Mouse (Mus musculus) urinary bladder, postnatal 14 days (tissue): ENCODE measurements around the gene Neb.
A peak's percentile ranks its signal among the peaks of the same experiment; 100 is the strongest.
"Not testable (repeated sequence)": the region's sequence is repeated elsewhere in the genome, so short reads cannot be mapped to it uniquely, and the experiment has no call there.

Experiments used
- DNase-seq: peaks from one replicate; pipeline ENCODE4 v3.0.0; 2021; ENCODE audit warnings: low spot score

Neb gene

DNA sequence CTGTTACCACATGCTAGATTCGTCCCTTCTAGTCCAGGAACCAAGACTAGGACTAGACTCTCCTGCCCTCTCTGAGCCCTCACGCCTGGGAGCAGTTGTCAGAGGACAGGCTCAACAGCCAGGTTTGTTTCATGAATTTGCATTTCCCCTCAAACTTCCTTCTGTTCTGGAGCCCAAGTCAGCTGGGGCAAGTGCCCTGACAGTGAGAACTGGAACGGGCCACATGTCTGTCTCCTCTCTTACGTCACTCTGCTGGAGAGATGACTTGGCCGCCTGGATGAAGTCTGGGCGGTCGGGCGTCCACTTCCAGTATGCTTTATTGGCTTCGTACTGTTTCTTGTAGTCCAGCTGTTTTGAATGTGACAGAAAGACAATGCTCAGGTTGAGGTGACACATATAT is 200.5 kb downstream of the Neb start:
- no peak for DNase-seq

- no peak for DNase-seq
Measured at GRCm38 (mm10) chr2:52177184-52177583, 201.1 kb downstream of the Neb start.

DNA sequence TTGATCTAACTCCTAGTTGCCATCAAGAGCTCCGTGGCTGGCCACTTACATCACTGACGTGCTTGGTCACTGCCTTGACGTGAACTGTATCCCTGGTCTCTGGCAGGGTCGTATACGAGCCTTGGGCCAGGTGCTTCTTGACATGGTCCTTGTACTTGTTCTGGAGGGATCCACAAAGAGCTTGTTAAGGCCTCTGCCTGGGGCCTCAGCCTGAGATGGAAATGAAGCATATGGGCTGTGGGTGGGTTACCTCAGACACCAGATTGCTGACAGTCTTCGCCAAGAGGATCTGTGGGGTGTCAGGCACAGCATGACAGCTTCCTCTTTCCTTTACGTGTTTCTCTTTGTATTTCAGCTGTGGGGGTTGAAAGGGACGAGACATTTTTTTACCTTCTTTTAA is 201.7 kb downstream of the Neb start:
- no peak for DNase-seq

DNA sequence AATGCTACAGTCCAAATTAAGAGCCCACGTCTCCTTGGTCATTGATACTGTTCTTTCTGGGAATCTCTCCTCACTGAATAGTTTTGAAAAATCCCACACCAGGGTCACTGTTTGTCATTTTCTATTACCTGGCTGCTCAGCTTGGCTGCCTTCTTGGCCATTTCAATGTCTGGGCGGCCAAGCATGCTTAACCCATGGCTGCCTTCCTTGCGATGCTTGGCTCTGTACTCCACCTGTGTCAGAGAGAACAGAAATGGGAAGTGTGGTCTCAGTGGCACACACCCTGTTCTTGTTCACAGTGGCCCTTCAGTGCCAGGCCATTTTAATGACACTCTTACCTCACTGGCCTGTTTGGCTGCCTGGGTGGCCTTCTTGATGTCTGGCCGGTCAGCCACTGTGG is 203.3 kb downstream of the Neb start:
- no peak for DNase-seq

- DNase-seq = no peak
Measured at GRCm38 (mm10) chr2:52169243-52170005, 208.8 kb downstream of the Neb start.

GRCm38 (mm10) chr2:52153064-52153463 is 225.2 kb downstream of the Neb start:
- DNase-seq = no peak

DNA sequence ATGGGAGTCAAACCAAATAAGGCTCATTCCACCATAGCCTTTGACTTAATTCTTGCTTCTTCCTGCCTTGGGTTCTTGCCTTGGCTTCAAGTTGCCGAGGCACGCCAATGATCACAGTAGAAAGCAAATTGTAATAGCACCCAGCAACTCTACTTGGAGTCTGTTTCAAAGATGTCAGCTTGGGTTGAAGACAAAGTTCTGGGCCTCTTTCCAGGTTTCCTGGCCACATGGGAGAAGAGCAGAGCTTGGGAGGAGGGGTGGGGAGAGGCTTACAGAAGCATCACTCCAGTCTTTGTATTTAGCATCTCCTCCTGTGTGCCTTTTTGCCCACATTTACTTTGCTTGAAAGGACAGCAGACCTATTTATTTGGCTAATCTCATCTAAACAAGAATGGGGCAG is 244.9 kb downstream of the Neb start:
- DNase-seq = peak; percentile 9

DNA sequence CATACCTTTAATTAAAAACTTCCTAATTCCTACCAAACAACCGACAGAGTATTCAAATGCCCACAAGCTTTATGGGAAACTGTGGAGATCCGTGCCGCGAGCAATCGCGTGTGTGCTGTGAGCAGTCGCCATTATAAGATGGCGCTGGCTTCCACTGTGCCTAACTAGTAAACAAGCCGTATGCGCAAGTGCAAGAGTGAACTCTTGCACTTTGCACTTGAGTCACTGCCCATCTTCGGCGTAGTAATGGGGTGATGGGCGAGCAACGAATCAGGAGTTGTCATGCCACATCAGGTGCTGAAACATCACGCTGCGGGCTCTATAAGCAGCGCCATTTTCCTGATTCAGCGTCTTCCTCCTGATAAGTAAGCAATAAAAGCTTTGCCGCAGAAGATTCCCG is 246.9 kb downstream of the Neb start:
- DNase-seq = not testable (repeated sequence)

DNA sequence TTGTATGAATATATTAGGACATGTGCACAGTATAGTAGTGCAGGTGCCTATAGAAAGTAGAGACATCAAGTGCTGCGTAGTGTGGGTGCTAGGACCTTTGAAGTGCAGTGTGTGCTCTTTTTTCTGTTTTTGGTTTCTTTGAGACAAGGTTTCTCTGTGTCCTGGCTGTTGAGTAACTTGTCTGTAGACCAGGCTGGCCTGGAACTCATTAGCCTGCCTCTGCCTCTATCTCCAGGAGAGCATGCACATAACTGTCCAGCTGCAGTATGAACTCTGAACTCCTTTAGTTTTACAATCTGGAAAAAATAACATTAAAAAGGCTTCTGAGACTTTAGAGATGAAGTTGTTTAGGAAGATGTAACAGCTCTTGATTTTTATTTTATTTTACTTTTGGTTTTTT is 264.2 kb downstream of the Neb start:
- no peak for DNase-seq
